Mouse (Mus musculus) liver, adult 2 months (tissue): Measurements from ENCODE around the gene Gmpr.

Experiments
- CTCF ChIP-seq: fragments of 200-500 bp; IDR thresholded peaks from 2 replicates; pipeline ENCODE4 v1.5.1; 2011; ENCODE audit warnings: low read depth, low read length, control low read depth
- POLR2A ChIP-seq: fragments of 200-500 bp; IDR thresholded peaks from 2 replicates; pipeline ENCODE4 v1.6.1; 2011; ENCODE audit warnings: low read length, control low read depth; ENCODE audit not compliant: insufficient read depth; ENCODE audit errors: extremely low read depth

GRCm38 (mm10) chr13:45539205-45539568 lies 31.9 kb downstream of the Gmpr start:
- TF ChIP-seq CTCF (peak; percentile 82), POLR2A (no peak)
